Mouse (Mus musculus) CH12.LX (cell line): ENCODE results near the gene Clic4. TPM values are rescaled to one million over a fixed set of nuclear protein-coding genes. Genes with fewer than 3 reads are reported as not detected.

Experiments
- DNase-seq: peaks from one replicate; pipeline ENCODE4 v3.0.0-alpha.2; 2013; ENCODE audit errors: extremely low read depth
- H3K27ac ChIP-seq: 2 replicates; pipeline ENCODE4 v1.5.1; 2012; ENCODE audit warnings: low read depth, mild to moderate bottlenecking, control low read depth, moderate library complexity; ENCODE audit not compliant: insufficient read depth
- H3K27me3 ChIP-seq: replicated peaks from 2 replicates; pipeline ENCODE3; 2012; ENCODE audit warnings: inconsistent platforms
- H3K36me3 ChIP-seq, 2 experiments: replicated peaks in 1 of 2; 2 replicates each; pipeline versions ENCODE3 to v1.6.1; 2012; ENCODE audit warnings: inconsistent platforms in 1 of 2, low read length in 1 of 2, mild to moderate bottlenecking in 1 of 2, mixed read lengths in 1 of 2, moderate library complexity in 1 of 2; ENCODE audit not compliant: control insufficient read depth in 1 of 2, insufficient read depth in 1 of 2
- H3K4me1 ChIP-seq, 2 experiments: 2 replicates each; pipeline ENCODE4 v1.6.1; 2012; ENCODE audit warnings: inconsistent platforms in 1 of 2, moderate library complexity in 1 of 2; ENCODE audit not compliant: insufficient read depth in 2 of 2, control insufficient read depth in 1 of 2
- H3K4me2 ChIP-seq: 2 replicates; pipeline ENCODE4 v1.6.1; 2012; ENCODE audit warnings: low read depth, mild to moderate bottlenecking, control low read depth; ENCODE audit not compliant: poor library complexity, insufficient read depth, severe bottlenecking
- H3K4me3 ChIP-seq, 3 experiments: fragments of 150-350 bp in 1 of 3; sonication (generic) in 1 of 3; replicated peaks in 1 of 3; 2 replicates each; pipeline versions ENCODE3 to v1.5.1; 2011 to 2012; ENCODE audit warnings: low read depth in 2 of 3, low read length in 2 of 3, mild to moderate bottlenecking in 2 of 3, moderate library complexity in 2 of 3, control low read depth in 1 of 3, improper control_type of control experiment in 1 of 3, inconsistent platforms in 1 of 3, mixed read lengths in 1 of 3; ENCODE audit not compliant: poor library complexity in 1 of 3
- H3K79me2 ChIP-seq: replicated peaks from 2 replicates; pipeline ENCODE4 v1.6.1; 2012; ENCODE audit warnings: mild to moderate bottlenecking, moderate library complexity; ENCODE audit not compliant: control insufficient read depth, poor library complexity, insufficient read depth, severe bottlenecking; ENCODE audit errors: extremely low read depth
- H3K9ac ChIP-seq: 2 replicates; pipeline ENCODE4 v1.6.1; 2012; ENCODE audit warnings: low read depth, mild to moderate bottlenecking, control low read depth, moderate library complexity; ENCODE audit not compliant: insufficient read depth
- H3K9me3 ChIP-seq: replicated peaks from 2 replicates; pipeline ENCODE3; 2012; ENCODE audit warnings: low read length, inconsistent platforms, mixed read lengths
- CHD1 ChIP-seq: IDR thresholded peaks from 2 replicates; pipeline ENCODE4 v1.6.1; 2012; ENCODE audit warnings: low read depth, low read length, improper control_type of control experiment, inconsistent platforms
- CHD2 ChIP-seq: IDR thresholded peaks from 2 replicates; pipeline ENCODE4 v1.6.1; 2011; ENCODE audit warnings: low read length, improper control_type of control experiment
- GABPA ChIP-seq: IDR thresholded peaks from 2 replicates; pipeline ENCODE4 v1.6.1; 2012; ENCODE audit warnings: low read depth, low read length, improper control_type of control experiment, inconsistent platforms; ENCODE audit not compliant: insufficient replicate concordance
- IRF4 ChIP-seq: IDR thresholded peaks from 2 replicates; pipeline ENCODE4 v1.6.1; 2014; ENCODE audit warnings: low read depth, mild to moderate bottlenecking, inconsistent platforms, low read length, improper control_type of control experiment
- JUN ChIP-seq: IDR thresholded peaks from 2 replicates; pipeline ENCODE4 v1.6.1; 2011; ENCODE audit warnings: low read depth, mild to moderate bottlenecking, low read length, improper control_type of control experiment, moderate library complexity; ENCODE audit not compliant: insufficient read depth
- KAT2A ChIP-seq: IDR thresholded peaks from 2 replicates; pipeline ENCODE4 v1.6.1; 2012; ENCODE audit warnings: low read length, improper control_type of control experiment, inconsistent platforms; ENCODE audit not compliant: insufficient replicate concordance
- MAFK ChIP-seq: IDR thresholded peaks from 2 replicates; pipeline ENCODE4 v1.6.1; 2011; ENCODE audit warnings: low read length, improper control_type of control experiment; ENCODE audit not compliant: insufficient replicate concordance
- MAZ ChIP-seq: IDR thresholded peaks from 2 replicates; pipeline ENCODE4 v1.6.1; 2012; ENCODE audit warnings: low read depth, mild to moderate bottlenecking, inconsistent platforms, low read length, improper control_type of control experiment, moderate library complexity
- PAX5 ChIP-seq: IDR thresholded peaks from 2 replicates; pipeline ENCODE4 v1.6.1; 2012; ENCODE audit warnings: low read length, inconsistent platforms, mixed read lengths
- POLR2AphosphoS2 ChIP-seq: IDR thresholded peaks from 2 replicates; pipeline ENCODE4 v1.6.1; 2011; ENCODE audit warnings: low read depth, low read length, improper control_type of control experiment
- RAD21 ChIP-seq: IDR thresholded peaks from 2 replicates; pipeline ENCODE4 v1.6.1; 2011; ENCODE audit warnings: low read depth, mild to moderate bottlenecking, low read length, improper control_type of control experiment, moderate library complexity
- SIN3A ChIP-seq: IDR thresholded peaks from 2 replicates; pipeline ENCODE4 v1.6.1; 2012; ENCODE audit warnings: low read length, improper control_type of control experiment, inconsistent platforms
- ZKSCAN1 ChIP-seq: IDR thresholded peaks from 2 replicates; pipeline ENCODE4 v1.6.1; 2012; ENCODE audit warnings: low read depth, inconsistent platforms, low read length, improper control_type of control experiment, borderline replicate concordance
- ZMIZ1 ChIP-seq: IDR thresholded peaks from 2 replicates; pipeline ENCODE4 v1.6.1; 2012; ENCODE audit warnings: low read depth, mild to moderate bottlenecking, inconsistent platforms, low read length, improper control_type of control experiment
- dilution Hi-C: fragments of 300-500 bp; cut with MboI; formaldehyde crosslinking; loops from 2 replicates; pipeline ENCODE4 v1.14.3; 2020; ENCODE audit warnings: low sequenced_read_pairs; ENCODE audit not compliant: extremely low pct_unique_long_range_greater_than_20kb, extremely low pct_ligation_motif_present
- in situ Hi-C: fragments of 300-500 bp; cut with MboI; formaldehyde crosslinking; loops from 3 replicates; pipeline ENCODE4 v1.14.3; 2019; ENCODE audit warnings: low sequenced_read_pairs, low pct_ligation_motif_present, low pct_unique_long_range_greater_than_20kb, mixed read lengths
- polyA plus RNA-seq: library from polyadenylated mRNA; unstranded; fragments of >175 nt; gene quantifications from 2 replicates; pipeline ENCODE4 v1.2.1, GENCODE M21; 2012; ENCODE audit warnings: low read depth; ENCODE audit not compliant: insufficient read length
- total RNA-seq, 2 experiments: library from RNA; depleted of rRNA; stranded (reverse); fragments of 300-350 nt in 1 of 2; fragments of >200 nt in 1 of 2; gene quantifications; 2 replicates each; pipeline ENCODE4 v1.2.3; 2012 to 2014

Gene Clic4
- total and polyA plus RNA-seq, 3 experiments: 154 to 214 (median 199) TPM

DNA sequence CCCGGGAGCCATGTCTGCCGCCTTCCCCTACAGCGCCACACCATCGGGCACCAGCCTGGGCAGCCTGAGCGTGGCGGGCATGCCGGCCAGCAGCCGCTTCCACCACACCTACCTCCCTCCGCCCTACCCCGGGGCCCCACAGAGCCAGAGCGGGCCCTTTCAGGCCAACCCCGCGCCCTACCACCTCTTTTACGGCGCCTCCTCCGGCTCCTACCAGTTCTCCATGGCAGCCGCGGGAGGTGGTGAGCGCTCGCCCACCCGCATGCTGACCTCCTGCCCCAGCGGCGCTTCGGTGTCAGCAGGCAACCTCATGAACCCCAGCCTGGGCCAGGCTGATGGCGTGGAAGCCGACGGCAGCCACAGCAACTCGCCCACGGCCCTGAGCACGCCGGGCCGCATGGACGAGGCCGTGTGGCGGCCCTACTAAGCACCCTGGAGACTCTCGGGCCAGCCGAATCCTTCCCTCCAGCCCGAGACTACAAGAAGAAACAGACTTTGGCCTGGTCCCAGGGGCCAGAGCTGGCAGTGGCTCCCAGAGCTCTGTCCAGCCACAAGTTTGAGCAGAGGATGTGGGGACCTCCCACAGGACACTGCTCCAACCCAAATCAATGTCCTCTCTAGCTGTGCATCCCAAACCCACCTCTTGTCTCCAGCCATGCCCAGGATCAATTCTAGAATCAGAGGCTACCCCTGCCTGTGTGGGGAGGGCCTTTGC lies 97.1 kb downstream of the Clic4 start:
- no peak overlapping the region for H3K9ac ChIP-seq
- H3K27ac ChIP-seq: no peak overlapping the region; the same call in 1 of the 2 replicates
- H3K4me1 ChIP-seq: peaks cover 18 to 52% of the 10 kb centered on the region in 2 experiments
- peaks cover 58 to 69% of the 10 kb centered on the region in 2 experiments for H3K36me3 ChIP-seq
- H3K9me3 ChIP-seq: no peaks in the 10 kb centered on the region
- H3K4me3 ChIP-seq: no peak overlapping the region
- H3K4me2 ChIP-seq: no peak overlapping the region
- H3K79me2 ChIP-seq: no peaks in the 10 kb centered on the region
- in situ Hi-C loops: no loop called here
- TF ChIP-seq GABPA (no peak), MAZ (no peak), JUN (no peak), ZKSCAN1 (no peak), MAFK (no peak), CHD1 (no peak), KAT2A (no peak), POLR2AphosphoS2 (no peak), CHD2 (no peak), ZMIZ1 (no peak), PAX5 (no peak), RAD21 (no peak)
- TF ChIP-seq, all 38 proteins: peak for 0
- dilution Hi-C loops: no loop called here
- no peaks in the 10 kb centered on the region for H3K27me3 ChIP-seq
- DNase-seq: no peak

DNA sequence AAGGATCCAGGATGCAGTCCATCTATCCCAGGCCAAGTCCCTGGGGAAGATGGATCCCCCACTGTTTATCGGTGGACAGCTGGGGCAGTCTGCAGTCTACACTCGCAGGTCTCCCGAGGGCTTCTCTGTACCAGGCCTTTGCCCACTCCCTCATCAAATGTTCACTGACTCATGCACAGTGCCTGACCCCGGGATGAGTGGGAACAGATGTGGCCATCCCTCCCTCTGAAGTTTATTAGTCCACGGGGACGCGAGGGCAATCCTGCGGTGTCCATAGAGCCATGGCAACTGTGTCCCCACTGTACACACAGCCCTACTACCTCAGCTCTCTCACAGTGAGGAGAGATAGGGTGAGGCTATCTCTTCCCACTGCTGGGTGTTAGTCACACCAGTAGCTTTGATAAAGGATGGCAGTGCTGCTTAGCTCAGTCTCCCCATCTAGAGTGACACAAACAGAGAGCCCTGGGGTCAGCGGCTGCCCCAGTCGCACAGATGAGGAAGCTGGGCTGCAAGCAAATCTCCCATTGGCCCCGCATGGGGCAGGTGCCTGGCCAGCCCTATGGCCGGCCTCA lies 101.2 kb downstream of the Clic4 start:
- Histone ChIP-seq H3K4me3 (no peak overlapping the region), H3K4me2 (no peak overlapping the region), H3K36me3 (peaks cover 93 to 99% of the 10 kb centered on the region in 2 experiments), H3K79me2 (0 out of 2 replicates have a peak, but pooled peaks cover 1% of the 10 kb centered on the region), H3K9me3 (no peaks in the 10 kb centered on the region), H3K27me3 (no peaks in the 10 kb centered on the region), H3K27ac (no peak overlapping the region), H3K9ac (no peak overlapping the region), H3K4me1 (peaks cover 0 to 22% of the 10 kb centered on the region in 2 experiments; a peak in 3 of 4 replicates)
- in situ Hi-C loops: no loop called here
- dilution Hi-C loops: no loop called here
- no peak for DNase-seq
- TF ChIP-seq MAFK: no peak
- TF ChIP-seq SIN3A: no peak
- no peak for TF ChIP-seq GABPA
- no peak for TF ChIP-seq IRF4
